Mouse (Mus musculus): ENCODE results near the gene Nrxn3. TPM values are rescaled to one million over a fixed set of nuclear protein-coding genes. Genes with fewer than 3 reads are reported as not detected.

Nrxn3 gene
- polyA plus RNA-seq, 1 experiment from 2014 or later = 0.72 TPM

GRCm38 (mm10) chr12:89181157-89181561 lies 458.5 kb downstream of the Nrxn3 start:
- 59% methylated on average over 2 of the region's 2 CpGs for WGBS (ENCODE audit: insufficient replicate concordance)
- Histone ChIP-seq H3K4me3 (ENCODE audit: low read depth, low read length) (no peak overlapping the region), H3K4me2 (ENCODE audit: low read depth, low read length) (no peak overlapping the region), H3K9ac (replicated peaks) (no peak overlapping the region), H3K9me3 (ENCODE audit: low read length) (no peaks in the 10 kb centered on the region), H3K27me3 (ENCODE audit: insufficient read depth, low read length) (no peaks in the 10 kb centered on the region), H3K36me3 (replicated peaks; ENCODE audit: insufficient read depth, low read length) (no peaks in the 10 kb centered on the region), H3K4me1 (ENCODE audit: insufficient read depth) (no peaks in the 10 kb centered on the region), H3K27ac (ENCODE audit: low read depth) (no peak overlapping the region)
- ATAC-seq (no peak), DNase-seq (no peak)
- TF ChIP-seq CTCF (IDR thresholded peaks at IDR 0.05; ENCODE audit: low read depth) (no peak), EP300 (IDR thresholded peaks at IDR 0.05; ENCODE audit: low read depth) (no peak)

- TF ChIP-seq CTCF (IDR thresholded peaks at IDR 0.05; ENCODE audit: low read depth) (no peak), EP300 (IDR thresholded peaks at IDR 0.05; ENCODE audit: low read depth) (no peak)
- DNase-seq = no peak
- Histone ChIP-seq H3K9me3 (ENCODE audit: low read length) (no peaks in the 10 kb centered on the region), H3K4me2 (ENCODE audit: low read depth, low read length) (no peak overlapping the region), H3K27ac (ENCODE audit: low read depth) (no peak overlapping the region), H3K4me3 (ENCODE audit: low read depth, low read length) (no peak overlapping the region), H3K27me3 (ENCODE audit: insufficient read depth, low read length) (no peaks in the 10 kb centered on the region), H3K36me3 (replicated peaks; ENCODE audit: insufficient read depth, low read length) (no peaks in the 10 kb centered on the region), H3K4me1 (ENCODE audit: insufficient read depth) (no peaks in the 10 kb centered on the region), H3K9ac (replicated peaks) (no peak overlapping the region)
- whole genome bisulfite sequencing (ENCODE audit: insufficient replicate concordance) = 75% methylated on average over 10 of the region's 10 CpGs
- no peak for ATAC-seq
Measured at GRCm38 (mm10) chr12:89198764-89199525, 476.3 kb downstream of the Nrxn3 start.

GRCm38 (mm10) chr12:89211608-89212007 lies 488.9 kb downstream of the Nrxn3 start:
- ATAC-seq (no peak), DNase-seq (no peak)
- Histone ChIP-seq H3K27me3 (ENCODE audit: insufficient read depth, low read length) (no peaks in the 10 kb centered on the region), H3K4me2 (ENCODE audit: low read depth, low read length) (no peak overlapping the region), H3K36me3 (replicated peaks; ENCODE audit: insufficient read depth, low read length) (no peaks in the 10 kb centered on the region), H3K4me3 (ENCODE audit: low read depth, low read length) (no peak overlapping the region), H3K9ac (replicated peaks) (no peak overlapping the region), H3K4me1 (ENCODE audit: insufficient read depth) (no peaks in the 10 kb centered on the region), H3K27ac (ENCODE audit: low read depth) (no peak overlapping the region), H3K9me3 (ENCODE audit: low read length) (no peaks in the 10 kb centered on the region)
- 31% methylated on average over 2 of the region's 2 CpGs for WGBS (ENCODE audit: insufficient replicate concordance)
- TF ChIP-seq CTCF (IDR thresholded peaks at IDR 0.05; ENCODE audit: low read depth) = peak; percentile 17; the same call in 1 of the 2 replicates
- TF ChIP-seq EP300 (IDR thresholded peaks at IDR 0.05; ENCODE audit: low read depth) = no peak

- H3K9me3 ChIP-seq (ENCODE audit: low read length) = no peaks in the 10 kb centered on the region
- H3K4me2 ChIP-seq (ENCODE audit: low read depth, low read length) = no peak overlapping the region
- H3K4me1 ChIP-seq (ENCODE audit: insufficient read depth) = no peaks in the 10 kb centered on the region
- H3K9ac ChIP-seq (replicated peaks) = no peak overlapping the region
- H3K27ac ChIP-seq (ENCODE audit: low read depth) = no peak overlapping the region
- ATAC-seq = no peak
- DNase-seq = no peak
- no peaks in the 10 kb centered on the region for H3K36me3 ChIP-seq (replicated peaks; ENCODE audit: insufficient read depth, low read length)
- H3K4me3 ChIP-seq (ENCODE audit: low read depth, low read length) = no peak overlapping the region
- no peaks in the 10 kb centered on the region for H3K27me3 ChIP-seq (ENCODE audit: insufficient read depth, low read length)
- 35% methylated on average over 1 of the region's 1 CpGs for WGBS (ENCODE audit: insufficient replicate concordance)
- no peak for TF ChIP-seq CTCF (IDR thresholded peaks at IDR 0.05; ENCODE audit: low read depth)
- no peak for TF ChIP-seq EP300 (IDR thresholded peaks at IDR 0.05; ENCODE audit: low read depth)
Measured at GRCm38 (mm10) chr12:89239826-89240225, 517.1 kb downstream of the Nrxn3 start.

- Histone ChIP-seq H3K4me2 (ENCODE audit: low read depth, low read length) (no peak overlapping the region), H3K27ac (ENCODE audit: low read depth) (no peak overlapping the region), H3K9ac (replicated peaks) (no peak overlapping the region), H3K36me3 (replicated peaks; ENCODE audit: insufficient read depth, low read length) (no peaks in the 10 kb centered on the region), H3K4me1 (ENCODE audit: insufficient read depth) (no peaks in the 10 kb centered on the region), H3K27me3 (ENCODE audit: insufficient read depth, low read length) (no peaks in the 10 kb centered on the region), H3K4me3 (ENCODE audit: low read depth, low read length) (no peak overlapping the region), H3K9me3 (ENCODE audit: low read length) (no peaks in the 10 kb centered on the region)
- ATAC-seq = no peak
- DNase-seq = no peak
- TF ChIP-seq EP300 (IDR thresholded peaks at IDR 0.05; ENCODE audit: low read depth) (no peak), CTCF (IDR thresholded peaks at IDR 0.05; ENCODE audit: low read depth) (no peak)
Measured at GRCm38 (mm10) chr12:89241554-89241953, 518.9 kb downstream of the Nrxn3 start.

- Histone ChIP-seq H3K4me3 (ENCODE audit: low read depth, low read length) (no peak overlapping the region), H3K27me3 (ENCODE audit: insufficient read depth, low read length) (no peaks in the 10 kb centered on the region), H3K9ac (replicated peaks) (no peak overlapping the region), H3K9me3 (ENCODE audit: low read length) (no peaks in the 10 kb centered on the region), H3K4me2 (ENCODE audit: low read depth, low read length) (no peak overlapping the region), H3K4me1 (ENCODE audit: insufficient read depth) (no peaks in the 10 kb centered on the region), H3K27ac (ENCODE audit: low read depth) (no peak overlapping the region), H3K36me3 (replicated peaks; ENCODE audit: insufficient read depth, low read length) (no peaks in the 10 kb centered on the region)
- no peak for TF ChIP-seq EP300 (IDR thresholded peaks at IDR 0.05; ENCODE audit: low read depth)
- no peak for TF ChIP-seq CTCF (IDR thresholded peaks at IDR 0.05; ENCODE audit: low read depth)
- WGBS (ENCODE audit: insufficient replicate concordance) = 33% methylated on average over 1 of the region's 1 CpGs
- DNase-seq (no peak), ATAC-seq (no peak)
Measured at GRCm38 (mm10) chr12:89242476-89242875, 519.8 kb downstream of the Nrxn3 start.

Data from liver, postnatal 0 days (tissue).